ENCODE assay signal across 9 mouse cellular contexts in the genomic region with DNA sequence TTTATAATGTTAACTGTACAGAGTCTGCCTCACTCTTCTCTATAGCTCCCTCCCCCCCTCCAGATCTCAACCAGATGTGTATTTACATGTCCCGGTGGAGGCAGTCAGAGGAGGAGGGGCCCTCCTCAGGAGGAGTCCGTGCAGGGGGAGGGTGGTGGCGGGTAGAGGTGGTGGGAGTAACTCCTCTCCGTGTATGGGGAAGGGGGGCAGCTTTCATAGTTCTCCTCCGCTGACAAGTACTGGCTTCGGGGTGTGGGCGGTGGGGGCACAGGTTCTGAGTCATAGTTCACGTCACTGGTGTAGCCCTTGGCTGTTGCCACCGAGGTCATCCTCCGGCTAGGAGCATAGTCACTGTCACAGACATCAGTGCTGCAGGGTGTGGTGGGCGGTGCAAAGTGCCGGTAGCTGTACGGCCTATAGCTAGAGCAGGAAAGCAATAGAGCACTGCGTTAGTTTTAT. TPM values are rescaled to one million over a fixed set of nuclear protein-coding genes. Genes with fewer than 3 reads are reported as not detected.
DNase-seq lines count a peak whose midpoint lies in the region; ATAC-seq and TF ChIP-seq lines count a peak whose summit lies in the region.
"Had no signal": no experiment of that assay in that cellular context is flagged by ENCODE, and none has a peak within 500 bp of the region (broad histone marks: within the 10 kb centered on the region; RNA-seq: fewer than 3 reads in every experiment).

No protein-coding gene starts in this region.

- H3K9ac ChIP-seq in midbrain, embryonic 11.5 days (ENCODE audit: low read length) = no peak overlapping the region
- H3K9ac ChIP-seq in midbrain, postnatal 0 days (replicated peaks; ENCODE audit: low read length, poor library complexity, severe bottlenecking) = no peak overlapping the region
- no peak overlapping the region for H3K9ac ChIP-seq in midbrain, embryonic 13.5 days (replicated peaks)

- ATAC-seq in midbrain, embryonic 11.5 days (ENCODE audit: low FRiP score) = peak; percentile 77
- no peak for ATAC-seq in midbrain, postnatal 0 days (ENCODE audit: low FRiP score)
- ATAC-seq in midbrain, embryonic 13.5 days = peak; percentile 76
- ATAC-seq in megakaryocyte, adult 5-6 weeks (ENCODE audit: poor library complexity, severe bottlenecking) = no peak

- no peak overlapping the region for H3K4me3 ChIP-seq in midbrain, embryonic 11.5 days (ENCODE audit: low read depth, low read length)
- no peak overlapping the region for H3K4me3 ChIP-seq in midbrain, postnatal 0 days (ENCODE audit: low read depth, low read length)
- no peak overlapping the region for H3K4me3 ChIP-seq in midbrain, embryonic 13.5 days (replicated peaks)

- no peak overlapping the region for H3K27ac ChIP-seq in midbrain, embryonic 11.5 days (ENCODE audit: low read depth, low read length)
- H3K27ac ChIP-seq in midbrain, postnatal 0 days (ENCODE audit: low read depth, low read length) = no peak overlapping the region
- no peak overlapping the region for H3K27ac ChIP-seq in midbrain, embryonic 13.5 days
- H3K27ac ChIP-seq: macrophage had no signal

- no peak for DNase-seq in midbrain, embryonic 11.5 days (ENCODE audit: low spot score, missing footprints)
- no peak for DNase-seq in midbrain, postnatal 0 days (ENCODE audit: low spot score)
- DNase-seq in adrenal gland, postnatal 36 days = peak; percentile 80 to 84
- DNase-seq in frontal cortex, postnatal 36 days (ENCODE audit: low spot score in 2 of 2) = peak; percentile 29 to 48
- no peak for DNase-seq in retina, postnatal 1 day

- WGBS in midbrain, embryonic 11.5 days = 79% methylated on average over 14 of the region's 14 CpGs
- 67% methylated on average over 14 of the region's 14 CpGs for WGBS in midbrain, postnatal 0 days
- 73% methylated on average over 14 of the region's 14 CpGs for WGBS in midbrain, embryonic 13.5 days

- no peak for TF ChIP-seq CTCF in midbrain, postnatal 0 days (IDR thresholded peaks at IDR 0.05)

- H3K4me1 ChIP-seq in midbrain, embryonic 11.5 days (ENCODE audit: control insufficient read depth, insufficient read depth, low read length) = no peaks in the 10 kb centered on the region
- H3K4me1 ChIP-seq in midbrain, postnatal 0 days (ENCODE audit: insufficient read depth, low read length) = no peaks in the 10 kb centered on the region
- no peaks in the 10 kb centered on the region; the same call in 1 of the 2 replicates for H3K4me1 ChIP-seq in midbrain, embryonic 13.5 days (replicated peaks)

- no peaks in the 10 kb centered on the region for H3K27me3 ChIP-seq in midbrain, embryonic 11.5 days (ENCODE audit: control insufficient read depth, insufficient read depth, low read length)
- no peaks in the 10 kb centered on the region for H3K27me3 ChIP-seq in midbrain, postnatal 0 days (ENCODE audit: insufficient read depth, low read length)
- H3K27me3 ChIP-seq in midbrain, embryonic 13.5 days = no peaks in the 10 kb centered on the region

- no peaks in the 10 kb centered on the region for H3K9me3 ChIP-seq in midbrain, embryonic 11.5 days (ENCODE audit: control insufficient read depth, low read length)
- no peaks in the 10 kb centered on the region for H3K9me3 ChIP-seq in midbrain, postnatal 0 days (ENCODE audit: low read length)
- H3K9me3 ChIP-seq in midbrain, embryonic 13.5 days = no peaks in the 10 kb centered on the region

- H3K36me3 ChIP-seq in midbrain, embryonic 11.5 days (ENCODE audit: control insufficient read depth, insufficient read depth, low read length) = peaks cover 29% of the 10 kb centered on the region
- peaks cover 34% of the 10 kb centered on the region for H3K36me3 ChIP-seq in midbrain, postnatal 0 days (ENCODE audit: insufficient read depth, low read length)
- peaks cover 65% of the 10 kb centered on the region for H3K36me3 ChIP-seq in midbrain, embryonic 13.5 days

- H3K4me2 ChIP-seq in midbrain, embryonic 11.5 days = no peak overlapping the region
- no peak overlapping the region for H3K4me2 ChIP-seq in midbrain, postnatal 0 days (ENCODE audit: low read depth, low read length, poor library complexity, severe bottlenecking)
- H3K4me2 ChIP-seq in midbrain, embryonic 13.5 days (replicated peaks) = no peak overlapping the region

RNA-seq across cellular contexts. Expression of gene Bcl2l14, which starts 54.6 kb away (rescaled TPM):
- not detected in 2 replicates for polyA plus RNA-seq in midbrain, embryonic 11.5 days (2014; fragmentation: Nextera tagmentation; extraction: Ambion mirVana)
- not detected in 2 replicates for total RNA-seq in midbrain, postnatal 0 days (2014; rRNA removed)
- polyA plus RNA-seq in midbrain, postnatal 0 days (2015; fragmentation: Nextera tagmentation; extraction: Ambion mirVana) = not detected in 2 replicates
- total RNA-seq in adrenal gland, postnatal 36 days (2021) = not detected
- not detected in 2 replicates for polyA plus RNA-seq in midbrain, embryonic 13.5 days (2015; fragmentation: Nextera tagmentation; extraction: Ambion mirVana)
- total RNA-seq in megakaryocyte, adult 5-6 weeks (2015) = 0.22 and 0.50 TPM in 2 replicates
- total RNA-seq in megakaryocyte, adult 5-6 weeks (2017) = 0.49 and 1.4 TPM in 2 replicates
- polyA plus RNA-seq: cortical plate, adult 2 months had no signal

Comparison
In these comparisons a context has a peak if more than half of its experiments do, and no peak if none do; other contexts are left out.
1. ATAC-seq: peak in midbrain, embryonic 11.5 days (single experiment) and midbrain, embryonic 13.5 days (single experiment); none in midbrain, postnatal 0 days (single experiment) and megakaryocyte, adult 5-6 weeks (single experiment).
2. DNase-seq: peak in adrenal gland, postnatal 36 days (2 of 2) and frontal cortex, postnatal 36 days (2 of 2); none in midbrain, embryonic 11.5 days (single experiment), midbrain, postnatal 0 days (single experiment) and retina, postnatal 1 day (single experiment).